Comparison of ENCODE assay signal across 7 mouse cellular contexts in the genomic region with DNA sequence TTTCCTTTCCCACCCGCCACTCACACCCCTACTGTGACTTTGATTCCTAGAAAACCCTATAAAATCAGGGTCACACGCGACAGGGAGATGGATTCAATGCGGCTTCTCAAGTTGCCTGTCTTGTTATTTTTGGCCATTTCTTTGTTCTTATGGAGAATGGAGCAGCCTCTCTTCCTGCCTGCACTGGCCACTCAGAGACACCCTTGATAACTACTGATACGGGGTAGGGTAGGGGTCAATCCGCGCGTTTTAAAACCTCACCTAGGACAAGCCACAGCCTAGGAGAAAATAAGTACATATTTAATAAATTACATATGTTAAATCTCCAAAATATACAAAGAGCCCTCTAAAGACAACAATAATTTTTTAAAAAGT.
DNase-seq lines count a peak whose midpoint lies in the region; ATAC-seq and TF ChIP-seq lines count a peak whose summit lies in the region.

No protein-coding gene starts in this region.

- no peaks in the 10 kb centered on the region for H3K27me3 ChIP-seq in kidney, embryonic 14.5 days (ENCODE audit: control insufficient read depth, insufficient read depth, low read length)
- peaks cover 19% of the 10 kb centered on the region for H3K27me3 ChIP-seq in forebrain, embryonic 10.5 days (ENCODE audit: poor library complexity, severe bottlenecking)
- no peaks in the 10 kb centered on the region for H3K27me3 ChIP-seq in hindbrain, postnatal 0 days (ENCODE audit: insufficient read depth, low read length)
- no peaks in the 10 kb centered on the region for H3K27me3 ChIP-seq in midbrain, postnatal 0 days (ENCODE audit: insufficient read depth, low read length)

- no peak overlapping the region for H3K9ac ChIP-seq in kidney, embryonic 14.5 days (ENCODE audit: low read depth, low read length)
- H3K9ac ChIP-seq in hindbrain, postnatal 0 days (replicated peaks; ENCODE audit: low read length): no peak overlapping the region
- no peak overlapping the region for H3K9ac ChIP-seq in midbrain, postnatal 0 days (replicated peaks; ENCODE audit: low read length, poor library complexity, severe bottlenecking)

- no peaks in the 10 kb centered on the region for H3K36me3 ChIP-seq in kidney, embryonic 14.5 days (ENCODE audit: control insufficient read depth, insufficient read depth, low read length)
- no peaks in the 10 kb centered on the region for H3K36me3 ChIP-seq in forebrain, embryonic 10.5 days (replicated peaks)
- H3K36me3 ChIP-seq in hindbrain, postnatal 0 days (ENCODE audit: insufficient read depth, low read length): no peaks in the 10 kb centered on the region
- H3K36me3 ChIP-seq in midbrain, postnatal 0 days (ENCODE audit: insufficient read depth, low read length): no peaks in the 10 kb centered on the region

- 4% methylated on average over 8 of the region's 8 CpGs for WGBS in kidney, embryonic 14.5 days
- WGBS in forebrain, embryonic 10.5 days: 7% methylated on average over 8 of the region's 8 CpGs
- WGBS in hindbrain, postnatal 0 days: 7% methylated on average over 8 of the region's 8 CpGs
- 5% methylated on average over 8 of the region's 8 CpGs for WGBS in midbrain, postnatal 0 days

- no peak overlapping the region for H3K27ac ChIP-seq in kidney, embryonic 14.5 days (ENCODE audit: low read depth, low read length)
- H3K27ac ChIP-seq in forebrain, embryonic 10.5 days: peak overlapping the region; percentile 81
- no peak overlapping the region for H3K27ac ChIP-seq in hindbrain, postnatal 0 days
- H3K27ac ChIP-seq in midbrain, postnatal 0 days (ENCODE audit: low read depth, low read length): no peak overlapping the region

- no peak for TF ChIP-seq CTCF in hindbrain, postnatal 0 days (IDR thresholded peaks at IDR 0.05; ENCODE audit: low read depth)
- no peak for TF ChIP-seq CTCF in midbrain, postnatal 0 days (IDR thresholded peaks at IDR 0.05)

- H3K4me2 ChIP-seq in kidney, embryonic 14.5 days (replicated peaks; ENCODE audit: low read depth, low read length): 0 out of 2 replicates have a peak overlapping the region, but pooled peaks have one; percentile 47
- H3K4me2 ChIP-seq in hindbrain, postnatal 0 days (ENCODE audit: low read depth, low read length): peak overlapping the region; percentile 51
- H3K4me2 ChIP-seq in midbrain, postnatal 0 days (ENCODE audit: low read depth, low read length, poor library complexity, severe bottlenecking): peak overlapping the region; percentile 18

- H3K4me1 ChIP-seq in kidney, embryonic 14.5 days (ENCODE audit: control insufficient read depth, insufficient read depth, low read length): peaks cover 10% of the 10 kb centered on the region; the same call in 1 of the 2 replicates
- peaks cover 44% of the 10 kb centered on the region for H3K4me1 ChIP-seq in forebrain, embryonic 10.5 days
- H3K4me1 ChIP-seq in hindbrain, postnatal 0 days (ENCODE audit: insufficient read depth, low read length): 0 out of 2 replicates have a peak, but pooled peaks cover 4% of the 10 kb centered on the region
- H3K4me1 ChIP-seq in midbrain, postnatal 0 days (ENCODE audit: insufficient read depth, low read length): no peaks in the 10 kb centered on the region

- DNase-seq in kidney, postnatal 10 days: no peak
- no peak for DNase-seq in forebrain, embryonic 10.5 days (ENCODE audit: extremely low spot score, low spot score)
- DNase-seq in hindbrain, postnatal 0 days (ENCODE audit: low spot score): no peak
- no peak for DNase-seq in midbrain, postnatal 0 days (ENCODE audit: low spot score)
- DNase-seq in adrenal gland, postnatal 10 days: no peak

- peak; percentile 47 for ATAC-seq in kidney, embryonic 14.5 days (ENCODE audit: low FRiP score, low TSS enrichment)
- ATAC-seq in hindbrain, postnatal 0 days: peak; percentile 43
- no peak; the same call in 1 of the 2 replicates for ATAC-seq in midbrain, postnatal 0 days (ENCODE audit: low FRiP score)
- no peak for ATAC-seq in CD4-positive, CD25-positive, alpha-beta regulatory T cell, adult 4 months

- no peaks in the 10 kb centered on the region for H3K9me3 ChIP-seq in kidney, embryonic 14.5 days (ENCODE audit: control insufficient read depth, low read length)
- H3K9me3 ChIP-seq in forebrain, embryonic 10.5 days: no peaks in the 10 kb centered on the region
- no peaks in the 10 kb centered on the region for H3K9me3 ChIP-seq in hindbrain, postnatal 0 days (ENCODE audit: low read length)
- H3K9me3 ChIP-seq in midbrain, postnatal 0 days (ENCODE audit: low read length): no peaks in the 10 kb centered on the region

- peak overlapping the region; percentile 18; the same call in 1 of the 2 replicates for H3K4me3 ChIP-seq in kidney, embryonic 14.5 days (ENCODE audit: low read length)
- peak overlapping the region; percentile 37 for H3K4me3 ChIP-seq in forebrain, embryonic 10.5 days
- no peak overlapping the region; the same call in 1 of the 2 replicates for H3K4me3 ChIP-seq in hindbrain, postnatal 0 days (ENCODE audit: low read length)
- no peak overlapping the region for H3K4me3 ChIP-seq in midbrain, postnatal 0 days (ENCODE audit: low read depth, low read length)

Comparison
In these comparisons a context has a peak if more than half of its experiments do, and no peak if none do; other contexts are left out.
1. ATAC-seq: peak in kidney, embryonic 14.5 days (single experiment) and hindbrain, postnatal 0 days (single experiment); none in midbrain, postnatal 0 days (single experiment) and CD4-positive, CD25-positive, alpha-beta regulatory T cell, adult 4 months (single experiment).
2. H3K4me3 ChIP-seq: peak in kidney, embryonic 14.5 days (single experiment) and forebrain, embryonic 10.5 days (single experiment); none in hindbrain, postnatal 0 days (single experiment) and midbrain, postnatal 0 days (single experiment).
3. Peak in every context shown above with its lines, with median percentiles within 50 percentile points of each other: H3K4me2 ChIP-seq.